In the genomic region with DNA sequence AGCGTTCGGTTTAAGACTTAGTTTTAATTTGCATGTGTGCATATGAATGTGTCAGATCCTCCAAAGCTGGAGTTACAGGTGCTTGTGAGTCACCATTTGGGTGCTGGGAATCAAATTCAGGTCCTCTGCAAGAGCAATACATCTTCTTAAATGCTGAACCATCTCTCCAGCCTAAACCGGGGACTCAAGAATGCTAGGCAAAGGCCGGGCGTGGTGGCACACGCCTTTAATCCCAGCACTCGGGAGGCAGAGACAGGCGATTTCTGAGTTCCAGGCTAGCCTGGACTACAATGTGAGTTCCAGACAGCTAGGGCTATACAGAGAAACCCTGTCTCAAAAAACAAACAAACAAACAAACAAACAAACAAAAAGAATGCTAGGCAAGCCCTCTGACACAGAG, we compare ENCODE assay signal across 30 mouse cellular contexts. TPM values are rescaled to one million over a fixed set of nuclear protein-coding genes. Genes with fewer than 3 reads are reported as not detected.
DNase-seq lines count a peak whose midpoint lies in the region; ATAC-seq and TF ChIP-seq lines count a peak whose summit lies in the region.
"Had no signal": no experiment of that assay in that cellular context is flagged by ENCODE, and none has a peak within 500 bp of the region (broad histone marks: within the 10 kb centered on the region; RNA-seq: fewer than 3 reads in every experiment).

No protein-coding gene starts in this region.

- H3K4me3 ChIP-seq in kidney, embryonic 15.5 days (replicated peaks): no peak overlapping the region
- no peak overlapping the region for H3K4me3 ChIP-seq in olfactory bulb, adult 2 months (ENCODE audit: insufficient read depth, low read depth, low read length)
- H3K4me3 ChIP-seq: embryonic facial prominence, embryonic 12.5 days; embryonic facial prominence, embryonic 15.5 days; forebrain, embryonic 15.5 days; heart, embryonic 13.5 days; hindbrain, embryonic 10.5 days; hindbrain, embryonic 13.5 days; intestine, embryonic 15.5 days had no signal

- ATAC-seq in kidney, embryonic 15.5 days (replicated peaks; ENCODE audit: low FRiP score): no peak
- ATAC-seq: CD4-positive, CD25-positive, alpha-beta regulatory T cell, adult 4 months; forebrain, embryonic 15.5 days; hindbrain, embryonic 16.5 days; intestine, embryonic 15.5 days had no signal

- H3K4me2 ChIP-seq in kidney, embryonic 15.5 days: no peak overlapping the region
- H3K4me2 ChIP-seq: embryonic facial prominence, embryonic 12.5 days; embryonic facial prominence, embryonic 15.5 days; forebrain, embryonic 15.5 days; heart, embryonic 13.5 days; hindbrain, embryonic 13.5 days; intestine, embryonic 15.5 days had no signal

- peaks cover 15% of the 10 kb centered on the region for H3K36me3 ChIP-seq in kidney, embryonic 15.5 days
- H3K36me3 ChIP-seq: intestine, embryonic 15.5 days had no signal

- H3K4me1 ChIP-seq in kidney, embryonic 15.5 days: peaks cover 25% of the 10 kb centered on the region
- H3K4me1 ChIP-seq in olfactory bulb, adult 2 months (ENCODE audit: control insufficient read depth, insufficient read depth, low read length): no peaks in the 10 kb centered on the region
- H3K4me1 ChIP-seq: hindbrain, embryonic 10.5 days had no signal

- no peaks in the 10 kb centered on the region for H3K9me3 ChIP-seq in kidney, embryonic 15.5 days (replicated peaks)
- H3K9me3 ChIP-seq: embryonic facial prominence, embryonic 12.5 days; embryonic facial prominence, embryonic 15.5 days; forebrain, embryonic 15.5 days; heart, embryonic 13.5 days; hindbrain, embryonic 10.5 days; hindbrain, embryonic 13.5 days; intestine, embryonic 15.5 days had no signal

- peak; percentile 82 for DNase-seq in heart, adult 11 months
- no peak for DNase-seq in heart, postnatal 10 days
- DNase-seq in kidney, adult 11 months: no peak
- DNase-seq in R1 (ENCODE audit: low read depth, low spot score): peak; percentile 55
- DNase-seq in testis, postnatal 10 days (ENCODE audit: low spot score): no peak
- DNase-seq: adrenal gland, adult 2 months; adrenal gland, postnatal 14 days; cerebellum, adult 11 months; cerebellum, adult 2 months; cerebellum, adult 9-11 months; cerebellum, postnatal 25 days; gastrocnemius, postnatal 14 days; heart, postnatal 36 days; kidney, adult 18-20 months had no signal

- H3K27ac ChIP-seq in kidney, embryonic 15.5 days: 0 out of 2 replicates have a peak overlapping the region, but pooled peaks have one; percentile 72
- H3K27ac ChIP-seq in olfactory bulb, adult 2 months (ENCODE audit: insufficient read depth, low read depth, low read length): peak overlapping the region; percentile 69
- H3K27ac ChIP-seq: embryonic facial prominence, embryonic 12.5 days; embryonic facial prominence, embryonic 15.5 days; forebrain, embryonic 15.5 days; hindbrain, embryonic 10.5 days; hindbrain, embryonic 13.5 days; intestine, embryonic 15.5 days had no signal

- no peak for TF ChIP-seq CTCF in olfactory bulb, adult 2 months (IDR thresholded peaks at IDR 0.05; ENCODE audit: insufficient read depth, low read depth, low read length)

- H3K27me3 ChIP-seq in kidney, embryonic 15.5 days: no peaks in the 10 kb centered on the region
- H3K27me3 ChIP-seq: embryonic facial prominence, embryonic 12.5 days; embryonic facial prominence, embryonic 15.5 days; forebrain, embryonic 15.5 days; heart, embryonic 13.5 days; hindbrain, embryonic 13.5 days; intestine, embryonic 15.5 days had no signal

- no peak for TF ChIP-seq POLR2A in olfactory bulb, adult 2 months (IDR thresholded peaks at IDR 0.05; ENCODE audit: insufficient read depth, low read depth, low read length)

- no peak overlapping the region for H3K9ac ChIP-seq in kidney, embryonic 15.5 days
- H3K9ac ChIP-seq: embryonic facial prominence, embryonic 12.5 days; embryonic facial prominence, embryonic 15.5 days; forebrain, embryonic 15.5 days; heart, embryonic 13.5 days; hindbrain, embryonic 13.5 days; intestine, embryonic 15.5 days had no signal

- 94% methylated on average over 8 of the region's 8 CpGs for WGBS in kidney, embryonic 15.5 days
- WGBS in olfactory bulb, adult 2 months: 92% methylated on average over 8 of the region's 8 CpGs

- intact Hi-C loops in heart, postnatal 10 days (cut with DNase I): loop anchor here (5.0 kb wide), 1 partner anchor 77 kb away; no protein-coding TSS in a partner anchor

RNA-seq across cellular contexts. Expression of gene Gm28047, which starts 35.0 kb away (rescaled TPM):
- total RNA-seq in heart, postnatal 10 days (2021): 1 to 10 TPM in 1 of 2 experiments, not detected in 1; 1.2 TPM
- polyA plus RNA-seq in kidney, embryonic 15.5 days (2015; fragmentation: Nextera tagmentation; extraction: Ambion mirVana): not detected in 2 replicates
- polyA plus RNA-seq in olfactory bulb, adult 2 months (2012; ENCODE audit: insufficient read depth, insufficient read length, low replicate concordance, missing spikeins): not detected in 2 replicates
- total RNA-seq: adrenal gland, postnatal 14 days; common myeloid progenitor, adult 5-6 weeks; ES-E14 had no signal
- polyA plus RNA-seq: adrenal gland, adult 2 months; C2C12; cerebellum, adult 2 months; embryonic facial prominence, embryonic 12.5 days; embryonic facial prominence, embryonic 15.5 days; forebrain, embryonic 15.5 days; gonadal fat pad, adult 2 months; heart, embryonic 13.5 days; heart, postnatal 0 days; hindbrain, embryonic 10.5 days; hindbrain, embryonic 13.5 days; hindbrain, embryonic 16.5 days; intestine, embryonic 15.5 days had no signal

RNA-seq across cellular contexts. Expression of gene Atf7, which starts 35.4 kb away (rescaled TPM):
- total RNA-seq in heart, postnatal 10 days (2021): 10 to 100 TPM; 71.3 to 79.2 TPM
- polyA plus RNA-seq in kidney, embryonic 15.5 days (2015; fragmentation: Nextera tagmentation; extraction: Ambion mirVana): 37.6 and 39.4 TPM in 2 replicates
- polyA plus RNA-seq in olfactory bulb, adult 2 months (2012; ENCODE audit: insufficient read depth, insufficient read length, low replicate concordance, missing spikeins): not detected in 2 replicates

Comparison
In these comparisons a context has a peak if more than half of its experiments do, and no peak if none do; other contexts are left out.
1. DNase-seq: peak in heart, adult 11 months (single experiment) and R1 (single experiment); none in heart, postnatal 10 days (0 of 2), kidney, adult 11 months (single experiment) and testis, postnatal 10 days (single experiment).
2. RNA of gene Atf7, which starts 35.4 kb away (polyA plus RNA-seq): 37.6 to 39.4 TPM in kidney, embryonic 15.5 days; not detected in olfactory bulb, adult 2 months; every median in the first group is over 10 times any median in the second.